Mouse (Mus musculus) c-Kit-negative CD71-positive TER-119-positive erythroid progenitor cells, embryonic 14.5 days (primary cell): ENCODE results near the gene Tifab.
A peak's percentile ranks its signal among the peaks of the same experiment; 100 is the strongest.
"Not testable (repeated sequence)": the region's sequence is repeated elsewhere in the genome, so short reads cannot be mapped to it uniquely, and the experiment has no call there.

Experiments used
- DNase-seq: peaks from one replicate; pipeline ENCODE4 v3.0.0-alpha.2; 2013; ENCODE audit warnings: low read depth, low spot score

The Tifab gene

DNA sequence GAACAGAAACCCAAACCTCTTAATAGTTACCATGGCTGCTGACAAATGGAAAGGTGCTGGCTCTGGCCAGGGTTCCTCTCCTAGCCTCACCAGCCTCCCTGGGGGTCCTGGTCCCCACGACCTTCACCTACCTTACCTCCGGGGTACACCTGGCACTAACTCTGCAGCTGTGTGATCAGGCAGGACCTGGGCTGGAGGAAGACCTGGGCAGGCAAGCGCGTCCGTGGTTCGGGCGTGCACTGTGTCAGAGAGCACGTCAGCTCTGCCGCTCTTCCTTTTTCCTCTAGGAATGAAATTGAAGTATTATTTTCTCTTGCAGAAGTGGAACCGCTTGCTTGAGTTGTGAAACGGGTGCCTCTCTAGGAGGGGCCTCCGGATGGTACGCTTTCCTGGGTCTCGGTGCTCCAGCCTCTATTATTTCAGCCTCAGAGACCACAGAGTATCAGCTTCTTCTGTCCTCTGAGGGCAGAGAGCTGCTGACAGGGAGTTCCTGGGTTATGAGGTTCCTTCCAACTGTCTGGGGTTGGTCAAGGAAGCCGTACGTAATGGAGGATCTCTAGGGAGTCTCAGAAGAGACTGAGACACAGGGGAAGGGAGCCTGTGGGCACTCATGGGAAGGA lies at the start of gene Tifab:
Gene Tifab (minus strand): TSS at position 470 of the 620 bp plus-strand sequence.
- no peak for DNase-seq

- no peak for DNase-seq
Measured at GRCm38 (mm10) chr13:56226175-56226954, 47.7 kb upstream of the Tifab start.

GRCm38 (mm10) chr13:56223625-56224024 lies 44.9 kb upstream of the Tifab start:
- no peak for DNase-seq

DNA sequence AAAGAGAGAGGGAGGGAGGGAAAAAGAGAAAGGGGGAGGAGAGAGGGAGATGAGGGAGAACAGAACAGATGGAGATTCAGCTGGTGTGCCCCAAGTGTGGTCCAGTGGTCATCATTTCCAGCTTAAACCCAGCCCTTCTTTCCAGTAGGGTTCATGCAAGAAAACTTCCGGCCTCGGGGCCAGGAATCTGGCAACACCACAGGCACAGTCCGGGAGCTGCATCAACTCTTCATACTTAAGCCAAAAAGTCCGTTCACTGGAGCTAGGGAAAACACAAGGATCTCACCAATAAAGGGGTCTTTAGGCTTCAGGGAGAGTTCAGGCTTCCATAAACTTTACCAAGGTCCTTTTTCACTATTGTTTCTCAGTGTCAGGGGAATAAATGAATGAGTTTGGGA lies 44.2 kb upstream of the Tifab start:
- DNase-seq = no peak

GRCm38 (mm10) chr13:56221995-56222848 lies 43.5 kb upstream of the Tifab start:
- DNase-seq = no peak

- DNase-seq = no peak
Measured at GRCm38 (mm10) chr13:56221129-56221910, 42.6 kb upstream of the Tifab start.

DNA sequence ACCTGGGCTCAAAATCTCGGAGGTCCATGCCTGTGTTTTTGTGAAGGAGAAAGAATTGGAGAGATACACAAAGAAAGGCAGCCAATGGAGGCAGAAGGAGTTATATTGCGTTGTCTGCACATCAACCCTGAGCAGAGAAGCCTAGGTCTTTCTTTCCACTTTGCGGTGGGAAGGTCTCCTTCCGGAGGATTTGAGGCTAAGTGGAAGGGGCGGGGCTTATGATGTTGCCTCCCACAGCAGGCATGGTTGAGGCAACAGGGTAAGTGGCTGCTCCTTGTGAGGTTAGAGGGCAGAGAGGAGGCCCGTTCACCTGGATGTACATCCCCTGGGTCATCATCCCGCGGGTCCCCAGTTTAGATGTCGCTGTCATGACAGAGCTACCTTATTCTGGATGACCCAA lies 40.6 kb upstream of the Tifab start:
- no peak for DNase-seq

DNA sequence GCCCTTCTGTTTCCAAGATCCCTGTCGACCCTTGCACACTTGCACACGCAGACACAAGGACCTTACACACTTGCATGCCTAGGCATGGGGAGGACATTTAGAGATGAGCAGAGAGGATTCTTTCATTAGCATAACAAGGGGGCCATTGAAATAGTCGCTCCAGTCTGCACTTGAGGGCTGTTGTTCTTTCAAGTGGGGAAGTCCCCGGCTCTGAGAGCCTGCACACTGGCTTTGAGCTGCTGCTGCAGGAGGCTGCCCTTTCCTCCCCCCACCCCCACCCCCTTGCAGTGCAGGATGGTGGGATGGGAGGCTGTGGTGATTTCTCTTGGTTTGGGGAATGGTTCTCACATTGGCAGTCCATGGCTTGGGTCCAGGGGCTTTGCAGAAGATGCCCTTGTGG lies 37.4 kb upstream of the Tifab start:
- no peak for DNase-seq

GRCm38 (mm10) chr13:56214633-56215032 lies 35.9 kb upstream of the Tifab start:
- DNase-seq = no peak

GRCm38 (mm10) chr13:56209067-56209411 lies 30.4 kb upstream of the Tifab start:
- DNase-seq = no peak

DNA sequence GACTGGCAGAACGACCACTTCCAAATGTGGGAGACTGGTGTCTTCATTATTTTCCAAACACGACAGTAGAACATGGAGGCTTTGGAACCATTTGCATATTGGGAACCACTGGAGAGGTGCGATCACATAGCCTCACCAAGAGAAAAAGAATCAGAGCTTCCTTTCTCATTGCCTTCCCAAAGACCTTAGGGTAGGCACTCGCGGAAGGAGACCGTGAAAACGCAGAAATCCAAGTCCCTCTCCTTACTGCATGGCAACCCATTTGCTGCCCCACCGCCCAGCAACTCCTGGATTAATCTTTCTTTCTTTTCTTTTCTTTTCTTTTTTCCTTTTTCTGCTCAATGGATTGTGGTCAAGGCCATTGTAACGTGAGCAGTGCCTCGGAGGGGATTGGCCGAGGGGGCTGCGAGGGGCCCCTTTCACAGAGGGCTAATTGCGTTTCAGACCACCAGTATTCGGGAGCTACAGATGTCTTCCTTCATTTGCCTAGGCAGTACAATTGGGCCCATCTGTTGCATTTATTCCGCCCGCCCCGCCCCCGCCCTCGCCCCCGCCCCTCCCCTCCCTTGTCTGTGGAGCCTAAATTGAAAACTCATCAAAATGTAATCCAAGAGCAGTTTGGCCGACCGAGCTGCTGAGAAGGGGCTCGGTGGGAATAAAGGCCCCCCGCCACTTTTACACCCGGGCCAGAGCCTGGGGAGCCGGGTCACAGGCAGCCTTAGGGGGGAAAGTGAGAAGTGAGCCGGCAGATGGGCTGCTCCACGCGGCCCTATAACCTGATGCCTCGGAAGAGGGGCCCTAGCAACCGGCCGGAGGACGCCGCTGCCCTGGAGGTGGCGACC lies 29.8 kb upstream of the Tifab start:
- no peak for DNase-seq

DNA sequence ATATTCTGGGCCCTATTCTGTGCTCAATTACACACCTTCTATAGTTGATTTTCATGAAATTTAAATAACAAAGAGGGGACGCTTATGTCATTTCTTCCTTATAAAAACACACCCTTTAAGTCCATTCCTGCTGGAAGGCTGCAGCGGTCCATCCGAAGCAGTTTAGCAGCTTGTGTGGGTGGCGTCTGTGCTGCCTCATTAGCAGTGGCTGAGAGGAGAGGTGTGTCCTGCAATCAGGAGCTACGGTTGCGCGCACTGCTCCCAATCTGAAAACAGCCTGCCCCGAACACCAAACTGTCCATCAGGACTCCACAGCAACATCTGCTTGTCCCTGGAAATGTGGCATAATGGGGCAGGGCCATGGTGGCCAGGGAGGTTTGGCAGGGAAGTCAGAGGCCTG lies 20.8 kb upstream of the Tifab start:
- no peak for DNase-seq

- peak; percentile 57 for DNase-seq
Measured at GRCm38 (mm10) chr13:56197473-56198266, 19.0 kb upstream of the Tifab start.

DNA sequence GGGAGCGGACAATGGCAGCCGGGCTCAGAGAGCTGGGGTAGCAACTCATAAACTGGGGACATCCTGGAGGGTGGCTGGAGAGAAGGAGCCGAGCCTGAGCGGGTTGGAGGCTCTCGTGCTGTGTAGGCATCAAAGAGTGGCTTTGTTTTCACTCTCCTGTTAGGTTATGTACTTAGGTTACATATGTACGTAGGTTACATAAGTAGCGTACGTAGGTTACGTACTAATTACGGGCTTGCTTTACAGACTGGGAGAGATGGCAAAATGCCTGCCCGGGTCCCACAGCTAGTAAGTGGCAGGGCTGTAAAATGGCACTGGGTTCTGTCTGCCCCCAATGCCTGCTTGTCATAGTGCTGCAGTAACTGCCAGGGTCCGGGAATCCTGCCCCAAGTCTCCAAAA lies 18.3 kb upstream of the Tifab start:
- DNase-seq = no peak

GRCm38 (mm10) chr13:56195824-56196223 lies 17.1 kb upstream of the Tifab start:
- not testable (repeated sequence) for DNase-seq

DNA sequence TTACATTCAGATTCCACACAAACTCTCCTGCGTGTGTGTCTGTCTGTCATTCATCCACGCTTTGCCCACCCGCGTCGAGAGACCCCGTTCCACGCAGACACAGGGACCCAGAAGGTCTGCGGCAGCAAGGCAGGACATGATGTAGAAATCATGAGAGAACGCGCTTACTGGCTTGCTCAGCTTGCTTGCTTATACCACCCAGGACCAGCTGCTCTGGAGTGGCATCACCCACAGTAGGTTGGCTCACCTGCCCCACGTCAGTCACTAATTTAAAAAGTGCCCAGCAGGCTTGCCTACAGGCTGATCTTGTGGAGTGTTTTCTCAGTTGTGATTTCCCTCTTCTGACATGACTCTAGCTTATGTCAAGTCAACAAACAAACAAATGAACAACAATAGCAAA lies 15.5 kb upstream of the Tifab start:
- DNase-seq = not testable (repeated sequence)

- no peak for DNase-seq
Measured at GRCm38 (mm10) chr13:56191225-56191624, 12.5 kb upstream of the Tifab start.

DNA sequence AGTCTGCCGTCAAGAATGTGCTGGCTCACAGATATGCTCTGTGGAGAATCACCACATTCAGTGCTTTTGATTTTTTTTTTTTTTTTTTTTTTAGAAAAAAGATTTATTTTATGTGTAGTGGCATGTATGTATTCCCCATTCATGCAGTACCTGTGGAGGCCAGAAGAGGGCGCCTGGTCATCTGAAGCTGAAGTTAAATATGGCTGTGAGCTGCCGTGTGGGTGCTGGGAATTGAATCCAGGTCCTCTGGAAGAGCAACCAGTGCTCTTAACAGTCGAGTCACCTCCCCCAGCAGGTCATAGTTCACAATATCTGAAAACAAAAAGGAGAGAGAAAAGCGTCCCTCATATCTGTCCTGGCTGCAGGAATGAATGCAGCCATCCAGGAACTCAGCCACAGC lies 11.0 kb upstream of the Tifab start:
- no peak for DNase-seq

GRCm38 (mm10) chr13:56183687-56184086 lies 5.0 kb upstream of the Tifab start:
- no peak for DNase-seq

- DNase-seq = no peak
Measured at GRCm38 (mm10) chr13:56181424-56181823, 2.7 kb upstream of the Tifab start.
